Mouse (Mus musculus) embryonic stem cell, embryonic (primary cell): ENCODE measurements around the gene Ehd4.

ENCODE experiments used
- CTCF ChIA-PET, 4 experiments: fragments of 300-600 bp in 2 of 4; fragments of 350-600 bp in 2 of 4; sonication (Branson Sonifier 250); formaldehyde crosslinking; loops; one replicate each; lab custom pipeline; 2022; ENCODE audit warnings: inconsistent platforms in 2 of 4; lab: Charles Lee
- POLR2A ChIA-PET, 4 experiments: fragments of 300-600 bp in 2 of 4; fragments of 350-600 bp in 2 of 4; sonication (Branson Sonifier 250); formaldehyde crosslinking; loops; one replicate each; lab custom pipeline; 2022; ENCODE audit warnings: antibody characterized with exemption in 4 of 4, inconsistent platforms in 1 of 4; lab: Charles Lee

Ehd4 gene

GRCm38 (mm10) chr2:120128011-120128410 lies 26.4 kb downstream of the Ehd4 start:
- ChIA-PET CTCF (interaction anchor here in 2 of 4 experiments (0.6 to 1.3 kb wide), 2 partner anchors 43 to 122 kb away, joined by 3 to 5 read pairs; no protein-coding TSS in a partner anchor), POLR2A (interaction anchor here in 1 of 4 experiments (1.4 kb wide), 1 partner anchor 141 kb away, joined by 3 read pairs; no protein-coding TSS in a partner anchor)

- ChIA-PET CTCF (interaction anchor here in 1 of 4 experiments (1.3 kb wide), 1 partner anchor 121 kb away, joined by 5 read pairs; no protein-coding TSS in a partner anchor), POLR2A (no interaction called here)
Measured at GRCm38 (mm10) chr2:120126901-120127300, 27.5 kb downstream of the Ehd4 start.

- POLR2A ChIA-PET: no interaction called here
- CTCF ChIA-PET: no interaction called here
Measured at GRCm38 (mm10) chr2:120126408-120126807, 28.0 kb downstream of the Ehd4 start.

GRCm38 (mm10) chr2:120125461-120125860 lies 28.9 kb downstream of the Ehd4 start:
- CTCF ChIA-PET: interaction anchor here in 1 of 4 experiments (1.0 kb wide), 1 partner anchor 48 kb away, joined by 3 read pairs; no protein-coding TSS in a partner anchor
- POLR2A ChIA-PET: interaction anchor here in 2 of 4 experiments (1.2 to 1.4 kb wide), 2 partner anchors 11 to 16 kb away, joined by 3 to 4 read pairs; no protein-coding TSS in a partner anchor

GRCm38 (mm10) chr2:120124946-120125345 lies 29.5 kb downstream of the Ehd4 start:
- POLR2A ChIA-PET: interaction anchor here in 2 of 4 experiments (1.2 to 1.4 kb wide), 2 partner anchors 10 to 15 kb away, joined by 3 to 4 read pairs; no protein-coding TSS in a partner anchor
- CTCF ChIA-PET: interaction anchor here in 1 of 4 experiments (1.0 kb wide), 1 partner anchor 49 kb away, joined by 3 read pairs; no protein-coding TSS in a partner anchor

GRCm38 (mm10) chr2:120124096-120124495 lies 30.3 kb downstream of the Ehd4 start:
- ChIA-PET CTCF (interaction anchor here in 1 of 4 experiments (1.3 kb wide), 1 partner anchor 30 kb away, joined by 3 read pairs; no protein-coding TSS in a partner anchor), POLR2A (no interaction called here)

GRCm38 (mm10) chr2:120122983-120123382 lies 31.4 kb downstream of the Ehd4 start:
- CTCF ChIA-PET: interaction anchor here in 1 of 4 experiments (1.3 kb wide), 1 partner anchor 29 kb away, joined by 3 read pairs; no protein-coding TSS in a partner anchor
- POLR2A ChIA-PET: interaction anchor here in 1 of 4 experiments (0.7 kb wide), 1 partner anchor 39 kb away, joined by 4 read pairs; no protein-coding TSS in a partner anchor

GRCm38 (mm10) chr2:120117346-120117745 lies 37.1 kb downstream of the Ehd4 start:
- ChIA-PET POLR2A (no interaction called here), CTCF (interaction anchor here in 1 of 4 experiments (0.6 kb wide), 1 partner anchor 53 kb away, joined by 5 read pairs; no protein-coding TSS in a partner anchor)

- POLR2A ChIA-PET: no interaction called here
Measured at GRCm38 (mm10) chr2:120116362-120116761, 38.0 kb downstream of the Ehd4 start.

GRCm38 (mm10) chr2:120114977-120115376 lies 39.4 kb downstream of the Ehd4 start:
- ChIA-PET POLR2A (interaction anchor here in 3 of 4 experiments (1.2 to 1.3 kb wide), 3 partner anchors 9 to 40 kb away, joined by 3 to 5 read pairs (median 3); partner anchors contain the start of gene Ehd4 (in 1 of the 3)), CTCF (interaction anchor here in 1 of 4 experiments (1.1 kb wide), 1 partner anchor 9 kb away, joined by 3 read pairs; no protein-coding TSS in a partner anchor)

More at GRCm38 (mm10) chr2:120116362-120116761, 38.0 kb downstream of the Ehd4 start:
- CTCF ChIA-PET: no interaction called here

- POLR2A ChIA-PET: interaction anchor here in 3 of 4 experiments (0.6 to 1.3 kb wide), 5 partner anchors 11 to 220 kb away, joined by 3 to 4 read pairs (median 3); partner anchors contain the start of gene Ehd4 (in 1 of the 3)
- CTCF ChIA-PET: interaction anchor here in 1 of 4 experiments (0.6 kb wide), 1 partner anchor 221 kb away, joined by 3 read pairs; no protein-coding TSS in a partner anchor
Measured at GRCm38 (mm10) chr2:120113963-120114362, 40.4 kb downstream of the Ehd4 start.

- POLR2A ChIA-PET: interaction anchor here in 2 of 4 experiments (1.1 to 1.2 kb wide), 3 partner anchors 16 to 41 kb away, joined by 3 to 4 read pairs (median 3); partner anchors contain the start of gene Ehd4 (in 1 of the 2)
- CTCF ChIA-PET: no interaction called here
Measured at GRCm38 (mm10) chr2:120113476-120113875, 40.9 kb downstream of the Ehd4 start.

GRCm38 (mm10) chr2:120111596-120111995 lies 42.8 kb downstream of the Ehd4 start:
- ChIA-PET CTCF (no interaction called here), POLR2A (interaction anchor here in 2 of 4 experiments (0.6 to 0.7 kb wide), 2 partner anchors 12 to 497 kb away, joined by 3 read pairs; no protein-coding TSS in a partner anchor)

- CTCF ChIA-PET: no interaction called here
- POLR2A ChIA-PET: interaction anchor here in 2 of 4 experiments (0.6 to 0.7 kb wide), 2 partner anchors 12 to 497 kb away, joined by 3 read pairs; no protein-coding TSS in a partner anchor
Measured at GRCm38 (mm10) chr2:120111172-120111571, 43.2 kb downstream of the Ehd4 start.

GRCm38 (mm10) chr2:120108077-120108476 lies 46.3 kb downstream of the Ehd4 start:
- POLR2A ChIA-PET: no interaction called here
- CTCF ChIA-PET: no interaction called here

- CTCF ChIA-PET: no interaction called here
- POLR2A ChIA-PET: interaction anchor here in 1 of 4 experiments (0.6 to 1.2 kb wide), 4 partner anchors 9 to 192 kb away, joined by 3 read pairs; no protein-coding TSS in a partner anchor
Measured at GRCm38 (mm10) chr2:120107446-120107845, 47.0 kb downstream of the Ehd4 start.

- ChIA-PET CTCF (interaction anchor here in 2 of 4 experiments (0.8 to 1.1 kb wide), 2 partner anchors 9 to 173 kb away, joined by 3 read pairs; no protein-coding TSS in a partner anchor), POLR2A (interaction anchor here in 1 of 4 experiments (0.7 to 1.8 kb wide), 4 partner anchors 9 to 57 kb away, joined by 3 to 6 read pairs (median 4); no protein-coding TSS in a partner anchor)
Measured at GRCm38 (mm10) chr2:120106397-120106973, 47.9 kb downstream of the Ehd4 start.

- CTCF ChIA-PET: interaction anchor here in 2 of 4 experiments (0.6 to 1.1 kb wide), 3 partner anchors 9 to 818 kb away, joined by 3 to 4 read pairs (median 3); no protein-coding TSS in a partner anchor
Measured at GRCm38 (mm10) chr2:120105861-120106260, 48.5 kb downstream of the Ehd4 start.

More at GRCm38 (mm10) chr2:120105861-120106260, 48.5 kb downstream of the Ehd4 start:
- POLR2A ChIA-PET: interaction anchor here in 1 of 4 experiments (1.2 to 1.8 kb wide), 2 partner anchors 9 kb away, joined by 5 to 6 read pairs; no protein-coding TSS in a partner anchor
